Mouse (Mus musculus) embryonic facial prominence, embryonic 15.5 days (tissue): Measurements from ENCODE around the gene Phgr1. TPM values are rescaled to one million over a fixed set of nuclear protein-coding genes. Genes with fewer than 3 reads are reported as not detected.

ENCODE experiments used
- ATAC-seq: fragments of 200-750 bp; cut with Nextera tagmentation; 2 replicates; pipeline ENCODE4 v1.8.0; 2017; ENCODE audit warnings: low read depth, moderate TSS enrichment; ENCODE audit not compliant: insufficient number of reproducible peaks, low FRiP score, low TSS enrichment
- H3K27ac ChIP-seq: fragments of 300-500 bp; sonication (generic); replicated peaks from 2 replicates; pipeline ENCODE4 v1.5.1; 2015; ENCODE audit warnings: mild to moderate bottlenecking, inconsistent platforms
- H3K27me3 ChIP-seq: fragments of 300-500 bp; sonication (generic); 2 replicates; pipeline ENCODE4 v1.6.1; 2015; ENCODE audit warnings: inconsistent platforms
- H3K36me3 ChIP-seq: fragments of 300-500 bp; sonication (generic); 2 replicates; pipeline ENCODE4 v1.6.1; 2015; ENCODE audit warnings: mild to moderate bottlenecking, inconsistent platforms
- H3K4me1 ChIP-seq: fragments of 300-500 bp; sonication (generic); 2 replicates; pipeline ENCODE4 v1.6.1; 2015; ENCODE audit warnings: inconsistent platforms
- H3K4me2 ChIP-seq: fragments of 300-500 bp; sonication (generic); replicated peaks from 2 replicates; pipeline ENCODE4 v1.6.1; 2015; ENCODE audit warnings: mild to moderate bottlenecking, inconsistent platforms
- H3K4me3 ChIP-seq: fragments of 300-500 bp; sonication (generic); replicated peaks from 2 replicates; pipeline ENCODE4 v1.5.1; 2015; ENCODE audit warnings: mild to moderate bottlenecking, inconsistent platforms
- H3K9ac ChIP-seq: fragments of 300-500 bp; sonication (generic); 2 replicates; pipeline ENCODE4 v1.6.1; 2015; ENCODE audit warnings: inconsistent platforms
- H3K9me3 ChIP-seq: fragments of 300-500 bp; sonication (generic); replicated peaks from 2 replicates; pipeline ENCODE4 v1.6.1; 2016; ENCODE audit warnings: inconsistent platforms
- WGBS: fragments of 180-500 bp; shearing (Covaris S2); methylation state at CpG from one replicate; pipeline ENCODE4 v1.1.7; 2015; 5-methylcytosine and 5-hydroxymethylcytosine counted together
- polyA plus RNA-seq: library from polyadenylated mRNA; unstranded; fragments of >200 nt; fragmentation: Nextera tagmentation; extraction: Ambion mirVana; gene quantifications from 2 replicates; pipeline ENCODE4 v1.2.1, GENCODE M21; 2015

Phgr1 gene
- polyA plus RNA-seq, 1 experiment from 2014 or later = 4.2 TPM

DNA sequence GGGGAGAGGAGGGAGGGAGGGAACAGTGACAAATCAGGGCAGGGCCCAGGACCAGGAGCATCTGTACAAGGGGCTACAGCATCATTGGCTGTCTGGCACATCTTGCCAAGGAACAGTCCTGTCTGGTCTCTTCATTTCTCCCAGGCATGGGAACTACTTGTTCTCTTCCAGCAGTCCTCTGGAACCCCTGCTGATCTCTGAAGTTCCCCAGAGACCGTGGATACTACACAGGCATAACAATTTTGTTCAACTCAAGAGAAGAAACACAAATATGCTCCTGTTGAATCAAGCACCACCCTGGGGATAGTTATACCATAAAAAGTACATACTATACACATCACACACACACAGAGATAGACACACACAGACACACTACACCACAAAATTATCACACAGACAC lies 8.5 kb downstream of the Phgr1 start:
- Histone ChIP-seq H3K27ac (no peak overlapping the region), H3K9ac (no peak overlapping the region), H3K27me3 (peaks cover 8% of the 10 kb centered on the region; the same call in 1 of the 2 replicates), H3K4me2 (no peak overlapping the region), H3K9me3 (no peaks in the 10 kb centered on the region), H3K36me3 (no peaks in the 10 kb centered on the region), H3K4me1 (peaks cover 13% of the 10 kb centered on the region), H3K4me3 (no peak overlapping the region)
- ATAC-seq = no peak
- 61% methylated on average over 1 of the region's 1 CpGs for WGBS

DNA sequence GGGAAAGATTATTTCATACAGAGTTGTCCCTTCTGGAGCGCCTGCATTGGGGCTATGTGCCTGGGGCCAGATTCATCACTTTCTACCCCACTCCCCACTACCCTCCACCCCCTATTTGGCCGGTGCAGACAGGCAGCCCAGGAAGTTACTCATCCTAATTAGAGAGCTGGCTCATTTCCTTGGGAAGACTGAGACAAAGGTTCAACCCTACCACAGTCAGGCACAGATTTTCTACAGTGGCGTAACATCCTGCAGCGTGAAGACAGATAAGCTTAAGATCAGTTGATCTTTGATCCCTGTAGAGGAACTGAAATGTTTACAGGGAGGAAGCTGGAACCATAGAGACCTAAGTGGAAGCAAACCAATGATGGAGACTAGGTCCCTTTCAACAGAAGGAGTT lies 9.7 kb downstream of the Phgr1 start:
- H3K27me3 ChIP-seq = peaks cover 8% of the 10 kb centered on the region; the same call in 1 of the 2 replicates
- H3K9me3 ChIP-seq = no peaks in the 10 kb centered on the region
- H3K4me1 ChIP-seq = peaks cover 13% of the 10 kb centered on the region
- no peak overlapping the region for H3K4me2 ChIP-seq
- WGBS = 56% methylated on average over 4 of the region's 4 CpGs
- no peak overlapping the region for H3K27ac ChIP-seq
- no peaks in the 10 kb centered on the region for H3K36me3 ChIP-seq
- H3K4me3 ChIP-seq = no peak overlapping the region
- no peak overlapping the region for H3K9ac ChIP-seq
- no peak for ATAC-seq

DNA sequence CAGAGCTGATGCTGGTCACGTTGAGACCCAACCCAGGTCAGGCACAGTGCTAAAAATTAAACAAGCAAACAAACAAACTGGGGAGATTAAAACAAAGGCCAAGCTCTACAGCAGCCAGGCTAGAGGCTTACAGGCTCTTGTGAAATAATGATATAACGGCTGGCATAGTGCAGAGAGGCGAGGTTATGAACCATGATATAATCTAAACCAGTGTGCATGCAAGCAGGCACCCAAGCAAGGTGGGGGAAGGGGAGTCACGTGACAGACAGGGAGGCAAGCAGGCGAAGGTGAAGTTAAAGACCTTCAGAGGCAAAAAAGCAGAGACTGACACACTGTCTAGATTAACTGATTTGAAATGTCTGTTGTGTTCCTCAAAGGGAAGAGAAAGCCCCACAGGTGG lies 10.5 kb downstream of the Phgr1 start:
- ATAC-seq = no peak
- no peak overlapping the region for H3K4me2 ChIP-seq
- H3K9ac ChIP-seq = no peak overlapping the region
- no peaks in the 10 kb centered on the region for H3K9me3 ChIP-seq
- peaks cover 13% of the 10 kb centered on the region for H3K4me1 ChIP-seq
- no peaks in the 10 kb centered on the region for H3K36me3 ChIP-seq
- H3K4me3 ChIP-seq = no peak overlapping the region
- 31% methylated on average over 5 of the region's 5 CpGs for WGBS
- H3K27ac ChIP-seq = no peak overlapping the region
- H3K27me3 ChIP-seq = peaks cover 8% of the 10 kb centered on the region; the same call in 1 of the 2 replicates

DNA sequence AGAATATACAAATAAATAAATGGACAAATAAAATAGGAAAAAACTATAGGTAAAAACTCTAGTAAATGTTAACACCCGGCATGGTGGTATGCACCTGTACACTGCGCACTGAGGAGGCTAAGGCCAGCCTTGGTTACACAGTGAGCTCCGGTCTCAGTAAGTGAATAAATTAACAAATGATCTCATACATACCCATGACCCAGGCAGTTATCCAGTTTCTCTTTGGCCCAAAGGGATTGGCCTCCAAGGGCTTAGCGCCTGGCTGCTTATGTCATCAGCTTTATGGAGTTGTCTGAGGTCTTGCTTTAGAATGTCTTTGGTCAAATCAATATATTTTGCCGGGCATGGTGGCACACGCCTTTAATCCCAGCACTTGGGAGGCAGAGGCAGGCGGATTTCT lies 11.1 kb downstream of the Phgr1 start:
- Histone ChIP-seq H3K4me3 (no peak overlapping the region), H3K9me3 (no peaks in the 10 kb centered on the region), H3K4me2 (no peak overlapping the region), H3K27ac (no peak overlapping the region), H3K36me3 (no peaks in the 10 kb centered on the region), H3K27me3 (peaks cover 8% of the 10 kb centered on the region; the same call in 1 of the 2 replicates), H3K4me1 (peaks cover 13% of the 10 kb centered on the region), H3K9ac (no peak overlapping the region)
- 90% methylated on average over 7 of the region's 7 CpGs for WGBS
- ATAC-seq = no peak

DNA sequence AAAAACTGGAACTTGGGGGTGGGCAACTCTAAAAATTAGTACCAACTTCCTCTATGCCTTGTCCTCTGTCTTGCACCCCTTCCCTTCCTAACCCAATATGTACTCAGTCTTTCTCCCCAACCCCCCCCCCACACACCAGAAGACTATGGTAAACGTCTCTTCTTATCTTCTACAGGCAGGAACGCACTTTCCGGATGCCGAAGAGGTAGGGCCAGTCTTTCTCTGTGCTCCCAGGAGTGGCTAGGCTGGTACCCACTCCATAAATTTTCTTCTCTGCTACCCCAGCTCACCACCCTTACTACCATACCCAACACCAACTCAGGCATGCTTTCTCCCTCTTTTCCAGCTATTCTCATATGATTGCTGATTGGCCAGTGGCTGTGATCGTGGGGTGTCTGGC lies 14.0 kb downstream of the Phgr1 start:
- Histone ChIP-seq H3K4me2 (no peak overlapping the region), H3K9ac (no peak overlapping the region), H3K9me3 (no peaks in the 10 kb centered on the region), H3K4me1 (peaks cover 12% of the 10 kb centered on the region), H3K27ac (no peak overlapping the region), H3K36me3 (no peaks in the 10 kb centered on the region), H3K27me3 (peaks cover 4% of the 10 kb centered on the region), H3K4me3 (no peak overlapping the region)
- 87% methylated on average over 5 of the region's 5 CpGs for WGBS
- no peak for ATAC-seq

DNA sequence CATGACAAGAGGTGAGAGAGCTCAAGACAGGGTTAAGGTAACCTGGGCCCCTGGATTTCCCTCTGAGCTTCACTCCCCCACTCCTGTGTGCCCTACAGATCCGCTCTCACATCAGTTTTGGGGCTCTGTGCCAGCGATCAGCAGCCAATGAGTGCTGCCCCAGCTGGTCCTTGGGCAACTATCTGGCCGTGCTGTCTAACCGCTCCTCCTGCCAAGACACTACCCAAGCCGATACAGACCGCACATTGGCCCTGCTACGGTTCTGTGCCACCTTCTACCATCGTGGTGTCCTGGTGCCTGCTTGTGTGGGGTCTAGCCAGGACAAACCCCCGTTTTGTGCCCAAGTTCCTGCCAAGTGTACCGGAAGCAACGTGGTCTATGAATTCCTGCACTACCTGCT lies 16.9 kb downstream of the Phgr1 start:
- Histone ChIP-seq H3K27me3 (no peaks in the 10 kb centered on the region; the same call in none of the 2 replicates), H3K4me2 (no peak overlapping the region), H3K9ac (no peak overlapping the region), H3K36me3 (no peaks in the 10 kb centered on the region), H3K4me1 (peaks cover 12% of the 10 kb centered on the region), H3K4me3 (no peak overlapping the region), H3K27ac (no peak overlapping the region), H3K9me3 (no peaks in the 10 kb centered on the region)
- 89% methylated on average over 11 of the region's 11 CpGs for WGBS
- ATAC-seq = no peak

DNA sequence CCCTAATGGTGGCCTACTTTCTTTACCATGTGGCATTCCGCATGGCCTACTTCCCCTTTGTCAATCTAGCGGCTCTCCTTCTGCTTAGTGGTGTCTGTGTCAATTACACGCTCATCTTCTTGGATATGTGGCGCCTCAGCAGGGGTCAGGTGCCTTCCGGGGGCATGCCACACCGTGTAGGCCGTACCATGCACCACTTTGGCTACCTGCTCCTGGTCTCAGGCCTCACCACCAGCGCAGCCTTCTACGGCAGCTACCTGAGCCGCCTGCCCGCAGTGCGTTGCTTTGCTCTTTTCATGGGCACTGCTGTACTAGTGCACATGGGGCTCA lies 17.6 kb downstream of the Phgr1 start:
- WGBS = 57% methylated on average over 12 of the region's 12 CpGs
- Histone ChIP-seq H3K27ac (no peak overlapping the region), H3K36me3 (no peaks in the 10 kb centered on the region), H3K27me3 (no peaks in the 10 kb centered on the region; the same call in none of the 2 replicates), H3K9me3 (no peaks in the 10 kb centered on the region), H3K4me2 (peak overlapping the region; percentile 41), H3K4me1 (peaks cover 12% of the 10 kb centered on the region), H3K4me3 (peak overlapping the region; percentile 10; the same call in 1 of the 2 replicates), H3K9ac (no peak overlapping the region)
- ATAC-seq = no peak

DNA sequence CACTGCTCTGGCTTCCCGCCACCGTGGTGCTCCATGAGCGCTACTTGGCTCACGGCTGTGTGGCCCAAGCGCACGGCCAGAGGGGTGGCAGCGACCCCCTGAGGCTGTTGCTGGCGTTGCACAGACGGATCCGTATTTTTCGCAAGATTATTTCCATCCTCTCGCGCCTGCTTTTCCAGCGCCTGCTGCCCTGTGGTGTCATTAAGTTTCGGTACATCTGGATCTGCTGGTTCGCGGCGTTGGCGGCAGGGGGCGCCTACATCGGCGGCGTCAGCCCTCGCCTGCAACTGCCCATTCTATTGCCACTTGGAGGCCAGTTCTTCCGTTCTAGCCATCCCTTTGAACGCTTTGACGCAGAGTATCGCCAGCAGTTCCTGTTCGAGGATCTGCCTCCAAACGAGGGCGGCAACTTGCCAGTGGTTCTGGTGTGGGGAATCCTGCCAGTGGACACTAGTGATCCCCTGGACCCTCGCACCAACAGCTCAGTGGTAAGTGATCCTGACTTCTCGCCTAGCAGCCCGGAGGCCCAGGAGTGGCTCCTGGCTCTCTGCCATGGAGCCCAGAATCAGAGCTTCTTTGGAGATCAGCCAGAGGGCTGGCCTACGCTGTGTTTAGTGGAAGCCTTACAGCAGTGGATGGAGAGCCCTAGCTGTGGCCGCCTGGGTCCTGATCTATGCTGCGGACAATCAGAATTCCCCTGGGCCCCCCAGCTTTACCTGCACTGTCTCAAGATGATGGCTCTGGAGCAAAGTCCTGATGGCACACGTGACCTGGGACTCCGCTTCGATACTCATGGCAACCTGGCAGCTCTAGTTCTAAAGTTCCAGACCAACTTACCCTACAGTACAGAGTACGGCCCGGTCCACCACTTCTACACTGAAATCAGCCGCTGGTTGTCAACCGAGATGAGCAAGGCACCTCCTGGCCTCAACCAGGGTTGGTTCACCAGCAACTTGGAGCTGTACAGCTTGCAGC lies 18.3 kb downstream of the Phgr1 start:
- Histone ChIP-seq H3K36me3 (no peaks in the 10 kb centered on the region), H3K4me3 (peak overlapping the region; percentile 10), H3K9ac (no peak overlapping the region), H3K4me1 (peaks cover 12% of the 10 kb centered on the region), H3K4me2 (peak overlapping the region; percentile 41), H3K27ac (no peak overlapping the region), H3K9me3 (no peaks in the 10 kb centered on the region), H3K27me3 (no peaks in the 10 kb centered on the region; the same call in none of the 2 replicates)
- 25% methylated on average over 44 of the region's 44 CpGs for WGBS
- ATAC-seq = no peak; the same call in 1 of the 2 replicates

DNA sequence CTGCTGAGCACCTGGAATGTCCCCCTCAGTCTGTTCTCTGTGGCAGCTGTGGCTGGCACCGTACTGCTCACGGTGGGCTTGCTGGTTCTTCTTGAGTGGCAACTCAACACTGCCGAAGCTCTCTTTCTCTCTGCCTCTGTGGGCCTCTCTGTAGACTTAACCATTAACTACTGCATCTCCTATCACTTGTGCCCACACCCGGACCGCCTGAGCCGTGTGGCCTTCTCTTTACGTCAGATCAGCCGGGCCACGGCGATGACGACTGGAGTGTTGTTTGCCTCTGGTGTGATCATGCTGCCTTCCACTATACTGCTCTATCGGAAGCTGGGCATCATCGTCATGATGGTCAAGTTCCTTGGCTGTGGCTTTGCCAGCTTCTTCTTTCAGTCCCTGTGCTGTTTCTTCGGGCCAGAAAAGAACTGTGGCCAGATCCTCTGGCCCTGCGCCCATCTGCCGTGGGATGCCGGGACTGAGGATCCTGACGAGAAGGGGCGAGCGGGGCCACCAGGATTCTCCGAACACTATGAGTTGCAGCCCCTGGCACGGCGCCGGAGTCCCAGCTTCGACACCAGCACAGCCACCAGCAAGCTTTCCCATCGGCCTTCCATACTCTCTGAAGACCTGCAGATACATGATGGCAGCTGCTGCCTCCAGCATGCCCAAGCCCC lies 19.2 kb downstream of the Phgr1 start:
- Histone ChIP-seq H3K4me3 (no peak overlapping the region), H3K9me3 (no peaks in the 10 kb centered on the region), H3K27me3 (no peaks in the 10 kb centered on the region; the same call in none of the 2 replicates), H3K36me3 (no peaks in the 10 kb centered on the region), H3K27ac (no peak overlapping the region), H3K4me1 (peaks cover 12% of the 10 kb centered on the region), H3K9ac (no peak overlapping the region), H3K4me2 (no peak overlapping the region)
- WGBS = 93% methylated on average over 26 of the region's 26 CpGs
- no peak for ATAC-seq

DNA sequence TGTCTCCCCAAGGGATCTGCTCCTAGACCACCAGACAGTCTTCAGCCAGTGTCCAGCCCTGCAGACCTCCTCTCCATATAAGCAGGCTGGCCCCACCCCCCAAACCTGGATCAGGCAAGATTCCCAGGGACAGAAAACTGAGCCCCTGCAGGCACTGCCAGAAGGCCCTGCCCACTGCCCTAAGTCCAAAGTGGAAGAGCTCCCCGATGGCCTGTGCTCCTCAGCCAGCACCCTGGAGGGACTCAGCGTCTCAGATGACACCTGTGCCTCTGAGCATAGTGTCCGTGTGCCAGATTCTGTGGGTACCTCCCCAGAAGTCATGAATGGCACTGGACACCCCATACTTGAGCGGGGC lies 19.7 kb downstream of the Phgr1 start:
- Histone ChIP-seq H3K9ac (no peak overlapping the region), H3K4me2 (no peak overlapping the region), H3K4me3 (no peak overlapping the region), H3K4me1 (peaks cover 12% of the 10 kb centered on the region), H3K36me3 (no peaks in the 10 kb centered on the region), H3K27ac (no peak overlapping the region), H3K9me3 (no peaks in the 10 kb centered on the region), H3K27me3 (no peaks in the 10 kb centered on the region; the same call in none of the 2 replicates)
- no peak for ATAC-seq
- 74% methylated on average over 4 of the region's 4 CpGs for WGBS

DNA sequence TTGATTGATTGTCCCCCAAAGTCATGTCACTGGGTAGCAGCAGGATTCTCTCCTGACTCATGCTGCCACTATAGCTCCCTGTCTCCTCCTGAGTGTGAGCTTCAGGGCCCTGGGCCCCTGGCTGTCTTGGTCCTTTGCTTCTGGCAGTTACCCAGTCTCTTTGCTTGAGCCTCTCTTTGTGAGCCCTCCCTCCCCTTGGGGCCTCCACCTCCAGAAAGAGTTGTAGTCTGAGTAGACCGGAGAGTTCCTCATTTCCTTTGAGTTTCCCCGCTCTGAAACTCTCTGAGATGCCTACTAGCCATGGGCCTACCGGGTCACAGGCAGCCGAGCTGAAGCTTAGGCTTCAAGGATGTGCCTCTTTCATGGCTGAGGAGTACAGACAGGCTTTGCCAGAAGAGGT lies 21.1 kb downstream of the Phgr1 start:
- WGBS = 78% methylated on average over 4 of the region's 4 CpGs
- Histone ChIP-seq H3K4me3 (no peak overlapping the region), H3K9ac (no peak overlapping the region), H3K4me1 (peaks cover 12% of the 10 kb centered on the region), H3K27me3 (no peaks in the 10 kb centered on the region; the same call in none of the 2 replicates), H3K4me2 (no peak overlapping the region), H3K9me3 (no peaks in the 10 kb centered on the region), H3K27ac (no peak overlapping the region), H3K36me3 (no peaks in the 10 kb centered on the region)
- no peak for ATAC-seq
